Mouse (Mus musculus) cerebellum, adult (tissue): ENCODE measurements around the gene Spcs3.

ENCODE experiments used
- ATAC-seq: cut with Nextera tagmentation; 2 replicates; pipeline ENCODE4 v1.9.2; 2017; ENCODE audit warnings: mild to moderate bottlenecking, moderate library complexity, mixed read lengths; ENCODE audit not compliant: insufficient number of reproducible peaks, low FRiP score, low TSS enrichment

Spcs3 gene

DNA sequence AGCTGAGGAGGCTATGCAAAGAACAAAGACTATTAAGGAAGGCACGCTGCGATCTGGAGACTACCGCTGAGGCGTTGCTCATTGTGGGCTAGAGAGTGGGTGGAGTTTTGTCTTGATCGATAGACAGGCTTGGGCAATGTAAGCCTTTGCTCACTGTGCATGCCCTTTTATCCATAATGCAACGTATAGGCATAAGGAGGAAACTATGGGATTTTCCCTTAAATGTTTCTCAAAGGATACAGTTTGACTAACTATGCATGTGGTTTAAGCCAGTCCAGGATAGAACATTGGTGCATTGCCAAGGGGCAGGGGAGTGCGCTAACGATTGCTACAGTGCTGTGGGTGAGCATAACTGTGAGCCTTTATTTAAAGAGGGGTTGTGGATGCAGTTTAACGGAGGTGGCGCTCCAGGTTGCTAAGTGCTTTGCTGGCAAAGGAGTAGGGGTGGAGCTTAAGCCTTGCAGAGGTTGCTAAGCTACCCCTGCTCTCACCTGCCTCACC lies 20.5 kb downstream of the Spcs3 start:
- ATAC-seq: peak; percentile 56; the same call in 1 of the 2 replicates

DNA sequence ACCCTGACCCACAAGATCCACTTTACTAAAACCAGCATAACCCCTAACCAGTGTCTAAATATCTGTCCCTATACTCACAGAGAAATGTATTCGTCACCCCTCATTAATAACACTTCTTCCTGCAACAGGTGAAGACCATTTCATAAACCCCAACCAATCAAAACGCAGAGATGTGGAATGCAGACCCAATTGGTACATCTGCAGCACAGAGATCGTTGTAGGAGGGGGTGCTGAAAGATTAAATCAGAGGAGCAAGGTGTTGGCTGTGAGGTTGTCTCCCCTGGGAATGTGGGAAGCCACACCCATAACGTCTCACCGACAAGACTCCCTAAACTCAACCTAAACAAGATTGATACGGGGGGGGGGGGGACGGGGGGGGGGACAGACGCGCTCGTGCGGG lies 21.0 kb downstream of the Spcs3 start:
- 0 out of 2 replicates have a peak, but pooled peaks have one; percentile 9 for ATAC-seq

DNA sequence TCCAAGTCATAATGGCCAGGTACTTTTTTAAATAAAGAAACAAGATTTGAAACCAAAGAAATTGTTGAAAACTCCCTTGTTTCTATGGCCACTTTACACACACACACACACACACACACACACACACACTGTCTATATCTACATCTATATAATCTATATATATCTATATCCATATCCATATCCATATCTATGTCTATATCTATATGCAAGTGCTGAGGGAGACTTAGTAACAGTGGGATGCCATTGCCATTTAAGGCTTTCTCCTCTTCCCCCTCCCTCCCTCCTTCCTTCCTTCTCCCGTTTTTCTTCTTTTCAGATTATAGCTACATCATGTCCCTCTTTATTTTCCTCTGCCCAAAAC lies 21.7 kb downstream of the Spcs3 start:
- no peak for ATAC-seq

DNA sequence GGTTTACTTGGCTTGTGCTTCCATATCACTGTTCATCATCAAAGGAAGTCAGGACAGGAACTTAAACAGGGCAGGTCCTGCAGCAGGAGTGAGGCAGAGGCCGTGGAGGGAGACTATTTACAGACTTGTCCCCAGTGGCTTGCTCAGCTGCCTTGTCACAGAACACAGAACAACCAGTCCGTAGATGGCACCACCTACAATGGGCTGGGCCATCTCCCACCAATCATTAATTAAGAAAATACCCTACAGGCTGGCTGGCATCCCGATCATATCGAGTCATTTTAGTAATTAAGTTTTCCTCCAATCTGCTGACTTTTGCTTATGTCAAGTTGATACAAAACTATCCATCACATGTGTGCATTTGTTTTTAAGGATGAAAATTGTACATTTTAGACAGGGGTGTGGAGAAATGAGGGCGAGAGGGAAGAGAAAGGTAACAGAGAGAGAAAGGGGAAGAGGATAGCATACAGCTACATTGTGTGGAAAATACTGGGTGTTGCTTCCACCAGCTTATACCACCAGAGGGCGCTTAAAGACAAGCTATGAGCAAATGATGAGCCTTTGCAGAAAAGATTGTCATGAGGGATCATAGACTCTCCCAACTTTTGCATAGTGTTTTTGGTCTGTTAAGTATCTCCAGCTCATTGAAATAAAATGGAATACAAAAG lies 22.2 kb downstream of the Spcs3 start:
- ATAC-seq: peak; percentile 71

GRCm38 (mm10) chr8:54505060-54505459 lies 24.7 kb downstream of the Spcs3 start:
- no peak for ATAC-seq

- no peak for ATAC-seq
Observed at GRCm38 (mm10) chr8:54503104-54503503, 26.7 kb downstream of the Spcs3 start.

GRCm38 (mm10) chr8:54493915-54494314 lies 35.9 kb downstream of the Spcs3 start:
- no peak for ATAC-seq

DNA sequence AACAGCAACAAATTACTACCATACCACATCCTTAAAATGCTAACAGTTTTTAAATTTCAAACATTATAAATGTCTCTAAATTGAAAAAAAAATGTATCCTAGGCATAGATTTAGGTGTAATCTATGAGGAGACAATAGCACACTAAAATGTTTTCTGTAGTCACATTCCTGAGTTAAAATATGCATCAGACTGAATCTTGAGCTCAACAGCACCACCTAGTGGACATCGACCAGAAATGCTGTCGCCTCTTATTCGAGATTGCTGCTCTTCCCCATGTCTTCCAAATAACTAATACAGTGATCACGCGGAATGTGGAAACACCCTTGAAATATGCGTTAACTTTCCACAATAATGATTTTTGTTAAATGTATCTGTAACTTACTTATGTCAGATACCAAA lies 36.7 kb downstream of the Spcs3 start:
- peak; percentile 56; the same call in 1 of the 2 replicates for ATAC-seq

DNA sequence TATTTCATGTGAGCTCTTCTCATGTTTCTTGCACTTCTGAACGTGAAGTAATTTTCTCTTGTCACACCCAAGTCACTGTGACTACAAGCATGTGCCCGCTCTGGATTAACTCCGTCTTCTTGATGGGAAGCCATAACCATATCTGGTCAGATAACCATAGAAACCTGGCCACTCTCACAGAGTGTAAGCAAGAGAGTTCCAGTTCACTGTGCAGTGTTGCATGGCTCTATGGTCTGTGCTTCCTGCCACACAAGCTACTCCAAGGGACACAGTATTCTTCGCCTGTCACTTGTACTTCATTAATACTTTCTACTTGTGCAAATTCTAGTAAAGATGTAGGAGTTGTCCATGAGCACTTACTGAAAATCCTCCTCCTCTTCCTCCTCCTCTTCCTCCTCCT lies 37.9 kb downstream of the Spcs3 start:
- ATAC-seq: no peak

- peak; percentile 56; the same call in 1 of the 2 replicates for ATAC-seq
Observed at GRCm38 (mm10) chr8:54491057-54491690, 38.6 kb downstream of the Spcs3 start.

DNA sequence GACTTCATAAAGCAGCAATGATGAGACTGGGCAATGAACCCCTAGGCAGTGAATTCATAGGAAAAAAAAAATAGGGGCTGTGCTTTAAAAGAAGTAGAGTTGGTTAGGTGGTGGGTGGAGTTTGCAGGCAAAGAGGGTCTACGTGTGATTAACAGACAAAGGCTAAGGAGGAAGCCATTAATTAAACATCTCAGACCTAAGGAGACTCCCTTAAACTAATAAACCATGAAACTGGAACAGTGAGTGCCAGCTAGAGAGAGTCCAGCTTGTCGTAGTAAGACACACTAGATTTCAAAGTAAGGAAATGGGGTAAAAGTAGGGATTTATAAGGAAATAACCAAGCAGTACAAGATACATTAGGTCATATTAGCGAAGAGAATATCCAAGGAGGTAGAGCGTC lies 41.4 kb downstream of the Spcs3 start:
- ATAC-seq: no peak

GRCm38 (mm10) chr8:54486555-54487273 lies 43.1 kb downstream of the Spcs3 start:
- ATAC-seq: no peak
